Mouse (Mus musculus): ENCODE measurements at regions not wholly inside any gene's neighbourhood (a gene's known extent, or its start where the extent isn't known, plus 50 kb on each side); places are given as distances from the start of the nearest gene placed in this dataset.
"Not testable (repeated sequence)": the region's sequence is repeated elsewhere in the genome, so short reads cannot be mapped to it uniquely, and the experiment has no call there.

GRCm38 (mm10) chr16:30799699-30800483 is 200.4 kb downstream of the Fam43a start:
- WGBS: 24% methylated on average over 12 of the region's 12 CpGs
- Histone ChIP-seq H3K4me3 (no peak overlapping the region), H3K9me3 (replicated peaks) (peaks cover 5% of the 10 kb centered on the region; the same call in 1 of the 2 replicates), H3K4me1 (replicated peaks) (peaks cover 39% of the 10 kb centered on the region), H3K27me3 (replicated peaks) (no peaks in the 10 kb centered on the region), H3K27ac (ENCODE audit: poor library complexity, severe bottlenecking) (peak overlapping the region; percentile 85), H3K9ac (no peak overlapping the region), H3K4me2 (peak overlapping the region; percentile 29), H3K36me3 (no peaks in the 10 kb centered on the region)
- ATAC-seq (ENCODE audit: insufficient number of reproducible peaks, low FRiP score): peak; percentile 44; the same call in 1 of the 2 replicates

- no peak overlapping the region for H3K4me2 ChIP-seq
- 35% methylated on average over 3 of the region's 3 CpGs for WGBS
- H3K9ac ChIP-seq: no peak overlapping the region
- ATAC-seq (ENCODE audit: insufficient number of reproducible peaks, low FRiP score): no peak
- H3K9me3 ChIP-seq (replicated peaks): peaks cover 5% of the 10 kb centered on the region; the same call in 1 of the 2 replicates
- no peak overlapping the region for H3K27ac ChIP-seq (ENCODE audit: poor library complexity, severe bottlenecking)
- H3K36me3 ChIP-seq: no peaks in the 10 kb centered on the region
- no peak overlapping the region for H3K4me3 ChIP-seq
- H3K27me3 ChIP-seq (replicated peaks): no peaks in the 10 kb centered on the region
- peaks cover 16% of the 10 kb centered on the region for H3K4me1 ChIP-seq (replicated peaks)
Observed at GRCm38 (mm10) chr16:30804018-30804417, 204.5 kb downstream of the Fam43a start.

- not testable (repeated sequence) for H3K4me3 ChIP-seq; H3K9me3 ChIP-seq (replicated peaks); H3K4me1 ChIP-seq (replicated peaks); H3K27me3 ChIP-seq (replicated peaks); H3K4me2 ChIP-seq; H3K9ac ChIP-seq; H3K27ac ChIP-seq (ENCODE audit: poor library complexity, severe bottlenecking); ATAC-seq (ENCODE audit: insufficient number of reproducible peaks, low FRiP score); H3K36me3 ChIP-seq
- WGBS: 88% methylated on average over 4 of the region's 4 CpGs
Observed at GRCm38 (mm10) chr16:30806206-30806605, 206.7 kb downstream of the Fam43a start.

GRCm38 (mm10) chr16:30818541-30819120 is 219.1 kb downstream of the Fam43a start:
- H3K9me3 ChIP-seq (replicated peaks): no peaks in the 10 kb centered on the region
- no peaks in the 10 kb centered on the region for H3K27me3 ChIP-seq (replicated peaks)
- H3K9ac ChIP-seq: no peak overlapping the region
- H3K4me1 ChIP-seq (replicated peaks): peaks cover 30% of the 10 kb centered on the region
- H3K4me2 ChIP-seq: no peak overlapping the region
- 21% methylated on average over 5 of the region's 5 CpGs for WGBS
- no peak overlapping the region for H3K4me3 ChIP-seq
- peak overlapping the region; percentile 61 for H3K27ac ChIP-seq (ENCODE audit: poor library complexity, severe bottlenecking)
- H3K36me3 ChIP-seq: no peaks in the 10 kb centered on the region
- ATAC-seq (ENCODE audit: insufficient number of reproducible peaks, low FRiP score): peak; percentile 73; the same call in 1 of the 2 replicates

- Histone ChIP-seq H3K4me1 (replicated peaks) (peaks cover 30% of the 10 kb centered on the region), H3K9ac (no peak overlapping the region), H3K4me3 (no peak overlapping the region), H3K27me3 (replicated peaks) (no peaks in the 10 kb centered on the region), H3K9me3 (replicated peaks) (no peaks in the 10 kb centered on the region), H3K4me2 (no peak overlapping the region), H3K36me3 (no peaks in the 10 kb centered on the region), H3K27ac (ENCODE audit: poor library complexity, severe bottlenecking) (peak overlapping the region; percentile 61)
- ATAC-seq (ENCODE audit: insufficient number of reproducible peaks, low FRiP score): no peak
- whole genome bisulfite sequencing: 73% methylated on average over 4 of the region's 4 CpGs
Observed at GRCm38 (mm10) chr16:30819342-30819741, 219.8 kb downstream of the Fam43a start.

GRCm38 (mm10) chr16:30820234-30820633 is 220.7 kb downstream of the Fam43a start:
- H3K4me1 ChIP-seq (replicated peaks): peaks cover 30% of the 10 kb centered on the region
- H3K9me3 ChIP-seq (replicated peaks): no peaks in the 10 kb centered on the region
- H3K4me2 ChIP-seq: no peak overlapping the region
- WGBS: 93% methylated on average over 3 of the region's 3 CpGs
- no peak overlapping the region; the same call in 1 of the 2 replicates for H3K27ac ChIP-seq (ENCODE audit: poor library complexity, severe bottlenecking)
- no peak overlapping the region for H3K4me3 ChIP-seq
- no peak for ATAC-seq (ENCODE audit: insufficient number of reproducible peaks, low FRiP score)
- no peaks in the 10 kb centered on the region for H3K27me3 ChIP-seq (replicated peaks)
- no peak overlapping the region for H3K9ac ChIP-seq
- no peaks in the 10 kb centered on the region for H3K36me3 ChIP-seq

GRCm38 (mm10) chr16:30820761-30821160 is 221.2 kb downstream of the Fam43a start:
- H3K4me2 ChIP-seq: no peak overlapping the region

GRCm38 (mm10) chr16:30821191-30821910 is 221.8 kb downstream of the Fam43a start:
- 9% methylated on average over 17 of the region's 17 CpGs for WGBS
- Histone ChIP-seq H3K4me2 (peak overlapping the region; percentile 61), H3K4me1 (replicated peaks) (peaks cover 32% of the 10 kb centered on the region), H3K9me3 (replicated peaks) (no peaks in the 10 kb centered on the region), H3K36me3 (no peaks in the 10 kb centered on the region), H3K27me3 (replicated peaks) (no peaks in the 10 kb centered on the region), H3K27ac (ENCODE audit: poor library complexity, severe bottlenecking) (peak overlapping the region; percentile 80), H3K9ac (peak overlapping the region; percentile 15; the same call in 1 of the 2 replicates), H3K4me3 (peak overlapping the region; percentile 11)
- ATAC-seq (ENCODE audit: insufficient number of reproducible peaks, low FRiP score): peak; percentile 79

More at GRCm38 (mm10) chr16:30820761-30821160, 221.2 kb downstream of the Fam43a start:
- no peaks in the 10 kb centered on the region for H3K36me3 ChIP-seq
- WGBS: 57% methylated on average over 4 of the region's 4 CpGs
- H3K4me1 ChIP-seq (replicated peaks): peaks cover 30% of the 10 kb centered on the region
- no peak overlapping the region for H3K4me3 ChIP-seq
- no peaks in the 10 kb centered on the region for H3K27me3 ChIP-seq (replicated peaks)
- H3K27ac ChIP-seq (ENCODE audit: poor library complexity, severe bottlenecking): peak overlapping the region; percentile 80
- no peak for ATAC-seq (ENCODE audit: insufficient number of reproducible peaks, low FRiP score)
- no peaks in the 10 kb centered on the region for H3K9me3 ChIP-seq (replicated peaks)
- no peak overlapping the region for H3K9ac ChIP-seq

- no peaks in the 10 kb centered on the region for H3K36me3 ChIP-seq
- peaks cover 34% of the 10 kb centered on the region for H3K4me1 ChIP-seq (replicated peaks)
- no peaks in the 10 kb centered on the region for H3K27me3 ChIP-seq (replicated peaks)
- WGBS: 57% methylated on average over 13 of the region's 13 CpGs
- no peak overlapping the region for H3K9ac ChIP-seq
- no peak for ATAC-seq (ENCODE audit: insufficient number of reproducible peaks, low FRiP score)
- peak overlapping the region; percentile 80 for H3K27ac ChIP-seq (ENCODE audit: poor library complexity, severe bottlenecking)
- H3K9me3 ChIP-seq (replicated peaks): no peaks in the 10 kb centered on the region
- no peak overlapping the region for H3K4me3 ChIP-seq
- no peak overlapping the region for H3K4me2 ChIP-seq
Observed at GRCm38 (mm10) chr16:30821911-30822578, 222.5 kb downstream of the Fam43a start.

- H3K4me3 ChIP-seq: no peak overlapping the region
- no peaks in the 10 kb centered on the region for H3K9me3 ChIP-seq (replicated peaks)
- 47% methylated on average over 3 of the region's 3 CpGs for WGBS
- H3K9ac ChIP-seq: no peak overlapping the region
- no peak for ATAC-seq (ENCODE audit: insufficient number of reproducible peaks, low FRiP score)
- H3K4me1 ChIP-seq (replicated peaks): peaks cover 33% of the 10 kb centered on the region
- H3K27me3 ChIP-seq (replicated peaks): no peaks in the 10 kb centered on the region
- H3K36me3 ChIP-seq: no peaks in the 10 kb centered on the region
- H3K4me2 ChIP-seq: no peak overlapping the region
- H3K27ac ChIP-seq (ENCODE audit: poor library complexity, severe bottlenecking): peak overlapping the region; percentile 36; the same call in 1 of the 2 replicates
Observed at GRCm38 (mm10) chr16:30826128-30826527, 226.6 kb downstream of the Fam43a start.

Data from heart, embryonic 12.5 days (tissue).